Comparison of ENCODE assay signal across 25 mouse cellular contexts in genomic region chr19:10712194-10712593, GRCm38 (mm10). TPM values are rescaled to one million over a fixed set of nuclear protein-coding genes. Genes with fewer than 3 reads are reported as not detected.
DNase-seq lines count a peak whose midpoint lies in the region; ATAC-seq lines count a peak whose summit lies in the region.
"Had no signal": no experiment of that assay in that cellular context is flagged by ENCODE, and none has a peak within 500 bp of the region (broad histone marks: within the 10 kb centered on the region; RNA-seq: fewer than 3 reads in every experiment).

No protein-coding gene starts in this region.

- H3K36me3 ChIP-seq in megakaryocyte, embryonic 14.5 days (replicated peaks; ENCODE audit: low read length): peaks cover 75% of the 10 kb centered on the region

- ATAC-seq in megakaryocyte, adult 5-6 weeks (ENCODE audit: poor library complexity, severe bottlenecking): no peak
- ATAC-seq: forebrain, embryonic 14.5 days; forebrain, embryonic 16.5 days had no signal

- DNase-seq in cerebellum, adult 9-11 months: peak; percentile 59
- DNase-seq in cerebellum, postnatal 14 days: no peak
- no peak for DNase-seq in frontal cortex, adult 2 months (ENCODE audit: extremely low spot score in 1 of 2, low spot score in 1 of 2)
- DNase-seq: adrenal gland, adult 2 months; adrenal gland, postnatal 10 days; adrenal gland, postnatal 25 days; cerebellum, adult 11 months; cerebellum, adult 9-10 months; cerebellum, postnatal 25 days; embryo, embryonic 11 days had no signal

- H3K9me3 ChIP-seq in megakaryocyte, embryonic 14.5 days: no peaks in the 10 kb centered on the region
- H3K9me3 ChIP-seq: embryonic facial prominence, embryonic 13.5 days; embryonic facial prominence, embryonic 15.5 days; forebrain, embryonic 10.5 days; forebrain, embryonic 12.5 days had no signal

- peak overlapping the region; percentile 9 for H3K4me3 ChIP-seq in megakaryocyte, embryonic 14.5 days (replicated peaks)
- H3K4me3 ChIP-seq: embryonic facial prominence, embryonic 13.5 days; embryonic facial prominence, embryonic 15.5 days; erythroblast, embryonic 14.5 days; forebrain, embryonic 10.5 days; forebrain, embryonic 12.5 days had no signal

- H3K27me3 ChIP-seq in megakaryocyte, embryonic 14.5 days (replicated peaks): no peaks in the 10 kb centered on the region
- H3K27me3 ChIP-seq: embryonic facial prominence, embryonic 13.5 days; embryonic facial prominence, embryonic 15.5 days; forebrain, embryonic 12.5 days had no signal

- peaks cover 32% of the 10 kb centered on the region for H3K4me1 ChIP-seq in megakaryocyte, embryonic 14.5 days

RNA-seq across cellular contexts. Expression of gene Vps37c, which starts 23.7 kb away (rescaled TPM):
- 60.2 and 90.5 TPM in 2 replicates for polyA plus RNA-seq in megakaryocyte, embryonic 14.5 days (2012; ENCODE audit: insufficient read depth, low replicate concordance)
- 21.9 and 22.5 TPM in 2 replicates for total RNA-seq in megakaryocyte, adult 5-6 weeks (2015)
- total RNA-seq in megakaryocyte, adult 5-6 weeks (2017): 15.2 and 17.8 TPM in 2 replicates
- 22.6 and 25.1 TPM in 2 replicates for polyA plus RNA-seq in frontal cortex, adult 2 months (2012; rRNA removed)

RNA-seq across cellular contexts. Expression of gene Cd5, which starts 26.6 kb away (rescaled TPM):
- not detected in 2 replicates for polyA plus RNA-seq in megakaryocyte, embryonic 14.5 days (2012; ENCODE audit: insufficient read depth, low replicate concordance)
- 0.78 and 1.5 TPM in 2 replicates for total RNA-seq in megakaryocyte, adult 5-6 weeks (2015)
- total RNA-seq in megakaryocyte, adult 5-6 weeks (2017): 0.57 and 0.59 TPM in 2 replicates
- polyA plus RNA-seq in frontal cortex, adult 2 months (2012; rRNA removed): 0.14 and 0.17 TPM in 2 replicates
- total RNA-seq: common myeloid progenitor, adult 5-6 weeks; ES-E14; MEL had no signal
- polyA plus RNA-seq: erythroblast, embryonic 14.5 days; forebrain, embryonic 10.5 days; forebrain, embryonic 12.5 days had no signal

RNA-seq across cellular contexts. Expression of gene Pga5, which starts 34.3 kb away (rescaled TPM):
- polyA plus RNA-seq in megakaryocyte, embryonic 14.5 days (2012; ENCODE audit: insufficient read depth, low replicate concordance): not detected in 2 replicates
- not detected in 2 replicates for total RNA-seq in megakaryocyte, adult 5-6 weeks (2015)
- 0.20 TPM in 1 of 2 replicates, not detected in the other for total RNA-seq in megakaryocyte, adult 5-6 weeks (2017)
- polyA plus RNA-seq in frontal cortex, adult 2 months (2012; rRNA removed): 0.17 and 0.46 TPM in 2 replicates
- total RNA-seq: adrenal gland, adult 2 months; adrenal gland, postnatal 10 days; adrenal gland, postnatal 25 days; common myeloid progenitor, adult 5-6 weeks; MEL had no signal
- polyA plus RNA-seq: adrenal gland, adult 2 months; C2C12; cerebellum, adult 2 months; embryonic facial prominence, embryonic 11.5 days; embryonic facial prominence, embryonic 13.5 days; embryonic facial prominence, embryonic 15.5 days; erythroblast, embryonic 14.5 days; forebrain, embryonic 10.5 days; forebrain, embryonic 12.5 days; forebrain, embryonic 14.5 days; forebrain, embryonic 16.5 days had no signal
